Mouse (Mus musculus): ENCODE measurements around the gene Pip5k1a. TPM values are rescaled to one million over a fixed set of nuclear protein-coding genes. Genes with fewer than 3 reads are reported as not detected.

Gene Pip5k1a
- polyA plus RNA-seq, 1 experiment from 2014 or later = 19.5 TPM

DNA sequence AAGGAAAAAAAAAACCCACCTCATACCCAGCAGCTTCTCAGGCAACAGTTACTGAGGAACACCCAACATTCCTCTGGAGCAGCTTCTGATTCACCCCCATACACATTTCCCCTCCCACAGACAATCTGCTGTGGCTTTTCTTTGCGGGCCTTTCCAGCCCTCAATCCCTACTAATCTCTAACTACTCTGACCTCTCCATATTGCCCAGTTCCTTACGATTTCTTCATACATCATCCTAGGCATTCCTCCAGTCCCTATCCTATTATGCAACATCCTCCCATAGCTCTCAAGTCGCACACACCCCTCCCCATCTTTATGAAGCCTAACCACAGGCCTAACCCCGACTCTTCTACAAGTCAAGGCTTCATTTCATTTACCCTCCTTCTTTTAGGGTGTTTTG, 1.6 kb downstream of the Pip5k1a start:
- H3K4me3 ChIP-seq (ENCODE audit: low read length) = peak overlapping the region; percentile 97
- peaks cover 6% of the 10 kb centered on the region for H3K4me1 ChIP-seq (replicated peaks; ENCODE audit: control insufficient read depth, insufficient read depth, low read length)
- H3K9me3 ChIP-seq (ENCODE audit: control insufficient read depth, low read length) = no peaks in the 10 kb centered on the region
- ATAC-seq (ENCODE audit: low read depth) = no peak
- WGBS = 31% methylated on average over 4 of the region's 4 CpGs
- no peaks in the 10 kb centered on the region for H3K27me3 ChIP-seq (ENCODE audit: control insufficient read depth, insufficient read depth, low read depth, low read length)
- H3K27ac ChIP-seq (ENCODE audit: low read length) = peak overlapping the region; percentile 51
- no peaks in the 10 kb centered on the region for H3K36me3 ChIP-seq (ENCODE audit: control insufficient read depth, insufficient read depth, low read length)
- H3K4me2 ChIP-seq (ENCODE audit: low read depth, low read length) = peak overlapping the region; percentile 76
- peak overlapping the region; percentile 92 for H3K9ac ChIP-seq (ENCODE audit: low read length)

DNA sequence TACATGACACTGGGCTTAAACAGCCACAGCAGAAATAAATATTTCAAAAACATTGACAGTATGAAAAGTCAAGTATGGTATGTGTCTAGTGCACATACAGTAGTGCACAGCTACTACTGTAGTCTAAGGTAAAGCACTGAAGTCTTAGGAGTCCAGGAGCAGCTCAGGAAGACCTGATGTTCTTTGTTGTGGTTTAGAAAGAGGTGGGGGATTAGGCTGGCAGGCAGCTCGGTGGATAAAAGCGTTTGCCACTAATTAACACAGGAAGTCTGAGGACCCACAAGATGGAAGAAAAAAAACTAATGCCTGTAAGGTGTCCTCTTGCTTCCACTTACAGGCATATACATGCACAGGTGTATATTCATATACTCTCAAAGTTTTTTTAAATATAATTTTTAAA, 5.9 kb downstream of the Pip5k1a start:
- WGBS = 41% methylated on average over 2 of the region's 2 CpGs
- H3K4me1 ChIP-seq (replicated peaks; ENCODE audit: control insufficient read depth, insufficient read depth, low read length) = peaks cover 6% of the 10 kb centered on the region
- no peak for ATAC-seq (ENCODE audit: low read depth)

GRCm38 (mm10) chr3:95088071-95088470, 18.7 kb downstream of the Pip5k1a start:
- Histone ChIP-seq H3K4me1 (replicated peaks; ENCODE audit: control insufficient read depth, insufficient read depth, low read length) (no peaks in the 10 kb centered on the region), H3K9me3 (ENCODE audit: control insufficient read depth, low read length) (no peaks in the 10 kb centered on the region), H3K27me3 (ENCODE audit: control insufficient read depth, insufficient read depth, low read depth, low read length) (no peaks in the 10 kb centered on the region), H3K4me3 (ENCODE audit: low read length) (no peak overlapping the region), H3K4me2 (ENCODE audit: low read depth, low read length) (no peak overlapping the region), H3K27ac (ENCODE audit: low read length) (no peak overlapping the region), H3K36me3 (ENCODE audit: control insufficient read depth, insufficient read depth, low read length) (no peaks in the 10 kb centered on the region; the same call in 1 of the 2 replicates), H3K9ac (ENCODE audit: low read length) (no peak overlapping the region)
- WGBS = 91% methylated on average over 1 of the region's 1 CpGs
- no peak for ATAC-seq (ENCODE audit: low read depth)

More for the DNA sequence above, 5.9 kb downstream of the Pip5k1a start:
- no peak overlapping the region for H3K4me2 ChIP-seq (ENCODE audit: low read depth, low read length)
- H3K9ac ChIP-seq (ENCODE audit: low read length) = no peak overlapping the region
- no peak overlapping the region for H3K4me3 ChIP-seq (ENCODE audit: low read length)
- H3K36me3 ChIP-seq (ENCODE audit: control insufficient read depth, insufficient read depth, low read length) = peaks cover 5% of the 10 kb centered on the region; the same call in 1 of the 2 replicates
- H3K27ac ChIP-seq (ENCODE audit: low read length) = no peak overlapping the region
- no peaks in the 10 kb centered on the region for H3K27me3 ChIP-seq (ENCODE audit: control insufficient read depth, insufficient read depth, low read depth, low read length)
- no peaks in the 10 kb centered on the region for H3K9me3 ChIP-seq (ENCODE audit: control insufficient read depth, low read length)

DNA sequence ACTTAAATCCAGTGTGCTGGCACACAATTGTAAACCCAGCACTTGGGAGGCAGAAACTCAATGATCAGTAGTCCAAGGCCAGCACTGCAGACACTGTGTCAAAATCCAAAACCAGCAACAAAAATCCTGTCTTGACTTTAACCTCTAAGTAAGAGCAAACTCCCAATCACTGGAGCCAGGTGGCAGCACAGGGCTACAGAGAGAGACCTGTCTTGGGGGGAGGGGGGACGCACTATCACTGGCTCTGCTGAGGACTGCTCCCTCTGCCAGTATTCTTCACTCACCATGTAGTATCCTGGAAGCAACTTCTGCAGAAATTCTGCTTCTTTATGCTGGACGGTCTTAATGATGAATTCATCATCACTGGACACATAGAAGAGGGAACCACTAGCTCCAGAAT, 35.1 kb downstream of the Pip5k1a start:
- WGBS = 82% methylated on average over 2 of the region's 2 CpGs
- H3K4me1 ChIP-seq (replicated peaks; ENCODE audit: control insufficient read depth, insufficient read depth, low read length) = no peaks in the 10 kb centered on the region
- H3K4me2 ChIP-seq (ENCODE audit: low read depth, low read length) = no peak overlapping the region
- no peak overlapping the region for H3K4me3 ChIP-seq (ENCODE audit: low read length)
- H3K9ac ChIP-seq (ENCODE audit: low read length) = no peak overlapping the region
- H3K36me3 ChIP-seq (ENCODE audit: control insufficient read depth, insufficient read depth, low read length) = peaks cover 56% of the 10 kb centered on the region
- H3K9me3 ChIP-seq (ENCODE audit: control insufficient read depth, low read length) = no peaks in the 10 kb centered on the region
- H3K27me3 ChIP-seq (ENCODE audit: control insufficient read depth, insufficient read depth, low read depth, low read length) = no peaks in the 10 kb centered on the region
- no peak for ATAC-seq (ENCODE audit: low read depth)
- H3K27ac ChIP-seq (ENCODE audit: low read length) = no peak overlapping the region

DNA sequence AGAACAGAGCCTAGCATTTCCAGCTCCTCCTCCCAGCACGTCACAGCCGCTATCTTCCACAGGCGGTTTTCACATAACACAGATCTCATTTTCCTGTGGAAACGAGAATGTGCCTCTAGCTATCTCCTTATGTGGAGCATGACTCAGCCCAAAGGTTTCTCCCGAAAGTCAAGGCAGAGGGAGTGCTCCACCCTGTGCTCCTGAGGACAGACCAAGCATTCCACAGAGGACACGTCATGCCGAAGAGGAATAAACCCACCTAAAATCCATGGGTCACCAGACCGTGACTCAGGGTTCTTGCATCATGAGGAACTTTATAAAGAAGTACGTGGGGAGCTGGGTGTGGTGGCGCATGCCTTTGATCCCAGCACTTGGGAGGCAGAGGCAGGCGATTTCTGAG, 40.2 kb downstream of the Pip5k1a start:
- Histone ChIP-seq H3K4me2 (ENCODE audit: low read depth, low read length) (no peak overlapping the region), H3K4me3 (ENCODE audit: low read length) (no peak overlapping the region), H3K9ac (ENCODE audit: low read length) (no peak overlapping the region), H3K4me1 (replicated peaks; ENCODE audit: control insufficient read depth, insufficient read depth, low read length) (no peaks in the 10 kb centered on the region), H3K27ac (ENCODE audit: low read length) (no peak overlapping the region), H3K9me3 (ENCODE audit: control insufficient read depth, low read length) (no peaks in the 10 kb centered on the region), H3K27me3 (ENCODE audit: control insufficient read depth, insufficient read depth, low read depth, low read length) (no peaks in the 10 kb centered on the region), H3K36me3 (ENCODE audit: control insufficient read depth, insufficient read depth, low read length) (peaks cover 65% of the 10 kb centered on the region)
- 85% methylated on average over 11 of the region's 11 CpGs for WGBS
- no peak for ATAC-seq (ENCODE audit: low read depth)

DNA sequence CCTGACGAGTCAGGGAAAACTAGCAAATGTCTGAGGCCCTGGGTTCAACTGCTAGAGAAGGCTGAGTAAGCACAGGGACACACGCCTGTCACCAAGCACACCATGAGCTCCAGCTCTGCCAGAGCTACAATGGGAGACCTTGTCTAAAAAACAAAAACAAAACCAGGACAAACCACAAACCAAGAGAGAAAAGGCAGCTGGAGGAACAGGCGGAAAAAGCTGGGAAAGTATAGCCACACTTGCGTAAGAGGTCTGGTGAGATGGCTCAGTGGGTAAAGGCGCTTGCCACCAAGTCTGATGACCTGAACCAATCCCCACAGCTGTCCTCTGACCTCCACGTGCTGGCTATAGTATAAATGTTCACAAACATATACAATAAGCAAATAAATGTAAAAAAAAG, 40.6 kb downstream of the Pip5k1a start:
- Histone ChIP-seq H3K4me3 (ENCODE audit: low read length) (no peak overlapping the region), H3K36me3 (ENCODE audit: control insufficient read depth, insufficient read depth, low read length) (peaks cover 64% of the 10 kb centered on the region), H3K9ac (ENCODE audit: low read length) (no peak overlapping the region), H3K4me1 (replicated peaks; ENCODE audit: control insufficient read depth, insufficient read depth, low read length) (no peaks in the 10 kb centered on the region), H3K4me2 (ENCODE audit: low read depth, low read length) (no peak overlapping the region), H3K27ac (ENCODE audit: low read length) (no peak overlapping the region), H3K9me3 (ENCODE audit: control insufficient read depth, low read length) (no peaks in the 10 kb centered on the region), H3K27me3 (ENCODE audit: control insufficient read depth, insufficient read depth, low read depth, low read length) (no peaks in the 10 kb centered on the region)
- ATAC-seq (ENCODE audit: low read depth) = no peak
- 86% methylated on average over 6 of the region's 6 CpGs for WGBS

GRCm38 (mm10) chr3:95065553-95065952, 41.2 kb downstream of the Pip5k1a start:
- Histone ChIP-seq H3K4me2 (ENCODE audit: low read depth, low read length) (no peak overlapping the region), H3K36me3 (ENCODE audit: control insufficient read depth, insufficient read depth, low read length) (peaks cover 64% of the 10 kb centered on the region), H3K9ac (ENCODE audit: low read length) (no peak overlapping the region), H3K4me3 (ENCODE audit: low read length) (no peak overlapping the region), H3K4me1 (replicated peaks; ENCODE audit: control insufficient read depth, insufficient read depth, low read length) (no peaks in the 10 kb centered on the region), H3K27ac (ENCODE audit: low read length) (no peak overlapping the region), H3K9me3 (ENCODE audit: control insufficient read depth, low read length) (no peaks in the 10 kb centered on the region), H3K27me3 (ENCODE audit: control insufficient read depth, insufficient read depth, low read depth, low read length) (no peaks in the 10 kb centered on the region)
- WGBS = 83% methylated on average over 1 of the region's 1 CpGs
- no peak for ATAC-seq (ENCODE audit: low read depth)

DNA sequence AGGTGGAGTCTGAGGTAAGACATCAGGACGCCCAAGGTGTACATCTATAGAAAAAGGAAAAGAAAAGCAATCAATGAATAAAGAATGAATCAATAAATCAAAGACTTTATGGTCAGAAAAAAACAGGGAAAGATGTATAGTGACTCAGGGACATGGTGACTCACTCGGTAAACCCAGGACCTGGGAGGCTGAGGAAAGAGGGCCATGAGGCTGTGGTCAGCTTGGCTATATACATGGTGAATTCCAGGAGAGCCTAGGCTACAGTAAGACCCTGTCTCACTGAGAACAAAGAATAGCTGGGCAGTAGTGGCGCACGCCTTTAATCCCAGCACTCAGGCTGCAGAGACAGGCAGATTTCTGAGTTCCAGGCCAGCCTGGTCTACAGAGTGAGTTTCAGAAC, 43.0 kb downstream of the Pip5k1a start:
- Histone ChIP-seq H3K27me3 (ENCODE audit: control insufficient read depth, insufficient read depth, low read depth, low read length) (no peaks in the 10 kb centered on the region), H3K4me2 (ENCODE audit: low read depth, low read length) (no peak overlapping the region), H3K27ac (ENCODE audit: low read length) (no peak overlapping the region), H3K4me1 (replicated peaks; ENCODE audit: control insufficient read depth, insufficient read depth, low read length) (no peaks in the 10 kb centered on the region), H3K9me3 (ENCODE audit: control insufficient read depth, low read length) (no peaks in the 10 kb centered on the region), H3K36me3 (ENCODE audit: control insufficient read depth, insufficient read depth, low read length) (peaks cover 54% of the 10 kb centered on the region), H3K9ac (ENCODE audit: low read length) (no peak overlapping the region), H3K4me3 (ENCODE audit: low read length) (no peak overlapping the region)
- 90% methylated on average over 4 of the region's 4 CpGs for WGBS
- ATAC-seq (ENCODE audit: low read depth) = no peak

GRCm38 (mm10) chr3:95058078-95058477, 48.7 kb downstream of the Pip5k1a start:
- 77% methylated on average over 8 of the region's 8 CpGs for WGBS
- Histone ChIP-seq H3K4me2 (ENCODE audit: low read depth, low read length) (no peak overlapping the region), H3K27me3 (ENCODE audit: control insufficient read depth, insufficient read depth, low read depth, low read length) (no peaks in the 10 kb centered on the region), H3K4me1 (replicated peaks; ENCODE audit: control insufficient read depth, insufficient read depth, low read length) (peaks cover 12% of the 10 kb centered on the region), H3K9me3 (ENCODE audit: control insufficient read depth, low read length) (no peaks in the 10 kb centered on the region), H3K27ac (ENCODE audit: low read length) (no peak overlapping the region), H3K36me3 (ENCODE audit: control insufficient read depth, insufficient read depth, low read length) (peaks cover 16% of the 10 kb centered on the region), H3K4me3 (ENCODE audit: low read length) (no peak overlapping the region), H3K9ac (ENCODE audit: low read length) (no peak overlapping the region)
- no peak for ATAC-seq (ENCODE audit: low read depth)

DNA sequence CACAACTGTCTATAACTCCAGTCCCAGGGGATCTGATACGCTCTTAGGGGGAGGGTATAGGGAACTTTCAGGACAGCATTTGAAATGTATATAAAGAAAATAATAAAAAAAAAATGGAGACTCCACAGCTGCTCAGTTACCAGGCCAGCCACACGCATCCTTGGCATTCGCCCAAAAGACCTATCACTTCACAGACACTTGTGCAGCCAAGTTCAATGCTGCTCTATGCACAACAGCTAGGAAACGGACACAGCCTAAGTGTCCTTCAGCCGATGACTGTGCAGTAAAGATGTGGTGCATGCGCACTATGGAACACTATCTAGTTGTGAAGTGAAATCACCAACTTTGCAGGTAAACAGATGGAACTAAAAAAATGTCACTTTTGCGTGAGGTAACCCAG, 50.5 kb downstream of the Pip5k1a start:
- no peak overlapping the region for H3K9ac ChIP-seq (ENCODE audit: low read length)
- no peaks in the 10 kb centered on the region for H3K27me3 ChIP-seq (ENCODE audit: control insufficient read depth, insufficient read depth, low read depth, low read length)
- peak; percentile 75; the same call in 1 of the 2 replicates for ATAC-seq (ENCODE audit: low read depth)
- H3K4me2 ChIP-seq (ENCODE audit: low read depth, low read length) = no peak overlapping the region
- peaks cover 9% of the 10 kb centered on the region for H3K36me3 ChIP-seq (ENCODE audit: control insufficient read depth, insufficient read depth, low read length)
- H3K4me1 ChIP-seq (replicated peaks; ENCODE audit: control insufficient read depth, insufficient read depth, low read length) = peaks cover 12% of the 10 kb centered on the region
- H3K9me3 ChIP-seq (ENCODE audit: control insufficient read depth, low read length) = no peaks in the 10 kb centered on the region
- no peak overlapping the region for H3K4me3 ChIP-seq (ENCODE audit: low read length)
- 57% methylated on average over 7 of the region's 7 CpGs for whole genome bisulfite sequencing
- H3K27ac ChIP-seq (ENCODE audit: low read length) = no peak overlapping the region
